Mouse (Mus musculus) megakaryocyte-erythroid progenitor cell, adult 5-6 weeks (primary cell): Measurements from ENCODE around the gene Gm42878. TPM values are rescaled to one million over a fixed set of nuclear protein-coding genes. Genes with fewer than 3 reads are reported as not detected.

Experiments
- ATAC-seq: replicated peaks from 2 replicates; pipeline ENCODE4 v1.8.0; 2016; ENCODE audit warnings: mild to moderate bottlenecking, inconsistent platforms; ENCODE audit not compliant: severe bottlenecking, poor library complexity, low FRiP score, low TSS enrichment
- total RNA-seq, 2 experiments: library from RNA; stranded (forward) in 1 of 2; stranded (reverse) in 1 of 2; fragments of 200-1000, 215-1000 nt in 1 of 2; fragments of >200 nt in 1 of 2; fragmentation: Nextera tagmentation in 1 of 2; gene quantifications; 2 replicates each; pipeline ENCODE4 v1.2.3; 2014 to 2017

The Gm42878 gene
- not detected in 2 replicates for total RNA-seq (2014; fragmentation: Nextera tagmentation)
- total RNA-seq (2017) = not detected in 2 replicates

DNA sequence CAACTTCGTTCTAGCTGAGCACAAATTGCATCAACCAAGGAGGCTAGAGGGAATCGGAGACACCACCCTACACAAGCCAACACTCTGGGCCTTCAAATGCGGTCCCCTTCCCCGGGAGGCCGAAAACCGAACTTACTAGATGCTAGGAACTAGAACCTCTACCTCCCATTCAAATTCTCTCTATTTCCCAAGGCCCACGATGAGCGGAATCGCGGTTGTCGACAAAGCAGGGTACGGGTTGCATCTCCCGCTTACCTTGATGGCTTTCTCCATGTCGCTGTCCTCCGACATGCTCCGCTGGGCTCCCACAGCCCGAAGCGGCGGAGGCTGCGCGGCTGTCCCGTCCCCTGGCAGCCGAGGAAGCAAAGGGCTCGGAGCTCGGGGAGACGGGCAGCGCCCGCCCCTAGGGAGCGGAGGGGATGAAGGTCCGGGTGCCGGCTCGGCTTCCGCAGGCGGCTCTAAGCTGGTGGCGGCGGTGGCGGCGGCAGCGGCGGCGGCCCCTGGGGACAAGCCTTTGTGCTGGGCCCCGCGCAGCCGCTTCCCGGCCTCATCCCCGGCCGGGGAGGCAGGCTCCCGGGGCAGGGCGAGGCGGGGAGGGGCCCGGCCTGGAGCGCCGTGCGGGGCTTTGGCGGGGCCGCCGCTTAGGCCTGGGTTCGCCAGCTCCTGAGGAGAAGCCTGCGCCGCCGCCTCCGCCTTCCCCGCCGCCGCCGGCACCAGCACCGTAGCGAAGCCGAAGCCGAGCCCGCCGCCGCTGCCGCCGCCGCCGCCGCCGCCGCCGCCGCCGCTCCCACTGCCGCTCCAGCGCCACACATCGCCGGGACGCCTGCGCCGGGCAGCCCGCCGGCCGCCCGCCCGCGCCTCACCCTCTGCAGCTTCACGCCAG is at the start of gene Gm42878, which contains the start of gene Adam1a:
Gm42878 (minus strand) TSS at position 573 of the 883 bp plus-strand sequence.
Adam1a (minus strand) TSS at position 573 of the 883 bp plus-strand sequence.
- peak; percentile 21; the same call in 1 of the 2 replicates for ATAC-seq

DNA sequence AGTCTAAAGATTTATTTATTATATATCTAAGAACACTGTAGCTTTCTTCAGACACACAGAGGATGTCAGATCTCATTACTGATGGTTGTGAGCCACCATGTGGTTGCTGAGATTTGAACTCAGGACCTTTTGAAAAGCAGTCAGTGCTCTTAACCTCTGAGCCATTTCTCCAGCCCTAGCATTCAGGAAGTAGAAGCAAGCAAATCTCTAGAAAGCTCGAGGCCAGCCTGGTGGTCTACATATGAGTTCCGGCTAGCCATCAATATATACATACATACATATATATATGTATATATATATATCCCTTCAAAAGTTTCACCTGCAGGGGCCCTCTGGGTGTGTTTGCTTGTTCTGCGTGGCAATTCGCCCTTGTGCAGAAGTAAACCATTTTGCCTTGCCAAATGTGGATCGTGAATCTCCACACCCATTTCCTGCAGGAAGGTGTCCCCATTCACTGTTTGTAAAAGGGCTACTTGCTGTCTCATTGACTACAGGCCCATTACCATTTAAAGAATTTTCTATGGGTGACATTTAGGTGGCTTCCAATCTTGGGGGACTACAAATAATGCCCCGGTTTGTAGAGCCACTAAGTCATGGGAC is 49.5 kb upstream of the Gm42878 start:
- no peak for ATAC-seq

DNA sequence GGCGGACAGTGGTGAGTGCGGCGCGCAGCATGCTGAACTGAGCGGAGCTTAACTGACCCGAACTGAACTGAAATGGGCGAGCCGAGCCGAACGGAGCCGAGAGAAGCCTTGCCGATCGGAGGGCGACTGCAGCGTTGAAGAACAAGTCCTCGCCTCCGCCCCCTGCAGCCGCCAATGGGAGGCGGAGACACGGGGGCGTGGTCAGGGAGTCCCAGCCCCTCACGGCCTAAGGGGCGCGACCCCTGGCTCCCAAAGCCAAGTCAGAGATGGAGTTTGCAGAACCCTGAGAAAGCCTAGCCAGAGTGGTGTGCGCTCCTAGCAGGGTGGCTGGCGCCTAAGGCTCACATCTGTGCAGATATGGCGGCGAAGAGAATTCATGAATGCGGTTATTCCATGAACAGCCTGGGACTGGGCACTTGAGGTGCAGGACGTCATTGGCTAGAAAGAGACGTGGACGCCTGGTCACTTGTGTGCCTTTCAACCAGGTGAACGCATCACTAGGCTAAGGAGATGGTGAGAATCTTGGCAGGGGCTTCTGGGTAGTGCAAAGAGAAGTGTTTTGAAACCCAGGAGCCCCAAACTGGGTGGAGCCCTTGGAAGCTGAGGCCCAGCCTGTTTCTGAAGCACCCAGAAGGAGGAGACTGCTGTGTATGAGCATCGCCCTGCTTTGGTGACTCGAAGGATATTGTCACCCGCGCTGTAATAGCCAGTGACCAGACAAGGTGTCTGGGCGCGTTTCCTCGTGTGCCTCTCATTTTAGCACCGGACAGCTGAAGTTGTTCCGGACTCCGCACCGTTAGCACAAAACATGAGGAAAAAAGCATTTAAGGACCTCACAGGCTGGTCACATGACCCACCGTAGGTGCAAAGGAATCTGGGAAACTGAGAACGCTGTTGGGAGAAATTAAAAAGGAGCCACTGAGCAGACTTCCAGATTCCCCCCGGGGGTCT is 48.4 kb upstream of the Gm42878 start, which contains the start of gene Aldh2:
Aldh2 (minus strand) TSS at position 374 of the 951 bp plus-strand sequence.
- ATAC-seq = peak; percentile 83

DNA sequence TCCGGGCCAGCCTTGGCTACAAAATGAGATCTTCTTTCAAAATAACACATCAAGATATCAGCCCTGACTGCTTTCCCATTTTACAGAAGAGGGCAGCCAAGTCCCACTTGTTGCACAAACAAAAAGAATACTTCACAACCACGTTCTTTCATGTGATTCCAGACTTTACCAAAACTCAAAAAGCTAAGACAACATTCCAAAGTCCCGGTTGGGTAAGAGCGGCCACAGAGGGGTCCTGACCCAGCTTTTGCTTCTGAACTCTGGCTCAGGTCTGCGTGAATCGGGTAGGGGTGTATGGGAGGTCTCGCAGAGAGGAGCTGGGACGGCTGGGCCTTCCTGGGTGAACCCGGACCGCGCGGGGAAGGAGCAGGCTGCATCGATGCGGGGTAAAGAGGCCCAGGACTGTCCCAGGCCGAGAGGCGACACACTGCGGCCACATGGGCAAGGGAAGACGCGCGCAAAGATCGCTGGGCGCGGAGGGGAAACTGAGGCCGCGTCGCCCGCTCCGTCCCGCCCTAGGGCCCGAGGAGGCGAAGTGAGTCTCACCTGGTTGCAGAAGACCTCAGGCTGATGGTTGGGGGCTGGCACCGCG is 47.6 kb upstream of the Gm42878 start:
- no peak for ATAC-seq

DNA sequence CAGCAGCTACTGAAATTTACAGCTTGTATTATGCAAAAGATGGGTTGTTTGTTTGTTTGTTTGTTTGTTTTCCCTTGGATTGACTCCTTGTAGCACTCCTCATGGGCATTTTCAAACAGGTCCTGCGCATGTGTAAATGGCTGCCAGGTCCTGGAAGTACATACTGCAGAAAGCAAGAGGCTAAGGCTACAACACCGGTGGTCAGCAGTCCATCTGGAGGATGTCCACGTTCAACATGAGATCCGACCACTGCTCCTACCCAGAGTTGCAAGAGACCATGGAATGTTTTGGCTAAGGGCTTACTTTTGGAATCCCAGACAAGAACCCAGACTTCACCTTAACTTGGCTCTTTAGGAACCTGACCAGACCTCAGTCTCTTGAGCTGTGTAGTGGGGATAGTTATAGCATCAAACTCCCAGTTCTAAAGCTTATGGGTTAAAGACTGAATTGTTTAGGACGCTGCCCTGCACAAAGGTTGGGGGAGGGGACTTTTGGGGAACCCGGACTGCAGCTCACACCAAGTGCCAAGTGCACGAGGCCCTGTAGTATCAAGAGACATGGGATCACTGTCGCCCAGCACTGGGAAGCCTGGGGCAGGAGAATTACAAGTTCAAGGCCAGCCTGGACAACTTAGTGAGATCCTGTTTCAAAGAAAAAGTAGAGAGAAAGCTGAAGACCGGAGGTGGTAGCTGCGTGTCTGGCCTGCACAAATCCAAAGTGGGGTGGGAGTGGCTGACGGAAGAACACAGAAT is 47.0 kb upstream of the Gm42878 start:
- ATAC-seq = no peak

DNA sequence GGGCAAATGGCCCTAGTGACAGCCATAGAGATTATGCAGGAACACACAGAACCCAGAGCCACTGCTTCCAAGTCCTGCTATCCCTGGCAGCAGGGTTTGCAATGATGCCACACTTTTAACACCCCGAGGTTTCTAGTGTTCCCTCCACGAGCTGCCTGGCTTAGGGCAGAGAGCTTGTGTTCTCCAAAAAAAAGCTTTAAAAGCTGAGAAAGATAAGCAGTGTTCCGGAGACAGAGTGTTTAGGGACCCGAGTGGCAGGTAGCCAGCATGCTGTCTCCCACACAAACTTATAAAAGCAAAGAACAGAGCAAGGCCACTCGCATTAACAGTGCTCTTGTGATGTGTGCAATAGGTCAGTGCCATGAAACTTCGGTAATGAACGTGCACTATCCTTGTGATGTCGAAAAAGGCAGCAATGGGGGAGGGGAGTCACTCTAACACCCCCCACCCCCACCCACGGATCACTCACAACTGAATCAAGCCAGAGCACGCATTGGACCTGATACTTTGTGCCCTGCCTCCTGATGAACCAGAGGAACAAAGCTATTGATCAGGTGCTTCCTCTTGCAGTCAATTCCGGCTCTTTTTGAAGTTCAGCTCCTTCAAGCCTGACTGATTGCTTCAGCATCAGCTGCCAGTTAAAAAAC is 46.3 kb upstream of the Gm42878 start:
- ATAC-seq = no peak

DNA sequence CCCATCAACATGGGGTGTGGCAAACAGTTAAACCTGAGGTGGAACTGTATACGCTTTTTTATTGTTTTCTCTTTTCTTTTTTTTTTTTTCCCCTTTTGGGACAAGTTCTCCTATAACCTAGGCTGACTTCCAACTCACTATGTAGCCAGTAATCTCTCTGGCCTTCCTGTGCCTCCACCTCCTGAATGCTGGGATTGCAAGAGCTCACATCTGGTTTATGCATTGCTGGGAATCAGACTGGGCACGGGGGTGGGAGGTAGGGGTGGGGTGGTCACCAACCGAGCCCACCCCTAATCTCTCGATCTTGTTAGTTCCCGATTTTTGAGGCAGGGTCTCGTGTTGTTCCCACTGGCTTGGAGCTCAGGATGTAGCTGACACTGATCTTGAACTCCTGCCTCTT is 44.6 kb upstream of the Gm42878 start:
- ATAC-seq = no peak

DNA sequence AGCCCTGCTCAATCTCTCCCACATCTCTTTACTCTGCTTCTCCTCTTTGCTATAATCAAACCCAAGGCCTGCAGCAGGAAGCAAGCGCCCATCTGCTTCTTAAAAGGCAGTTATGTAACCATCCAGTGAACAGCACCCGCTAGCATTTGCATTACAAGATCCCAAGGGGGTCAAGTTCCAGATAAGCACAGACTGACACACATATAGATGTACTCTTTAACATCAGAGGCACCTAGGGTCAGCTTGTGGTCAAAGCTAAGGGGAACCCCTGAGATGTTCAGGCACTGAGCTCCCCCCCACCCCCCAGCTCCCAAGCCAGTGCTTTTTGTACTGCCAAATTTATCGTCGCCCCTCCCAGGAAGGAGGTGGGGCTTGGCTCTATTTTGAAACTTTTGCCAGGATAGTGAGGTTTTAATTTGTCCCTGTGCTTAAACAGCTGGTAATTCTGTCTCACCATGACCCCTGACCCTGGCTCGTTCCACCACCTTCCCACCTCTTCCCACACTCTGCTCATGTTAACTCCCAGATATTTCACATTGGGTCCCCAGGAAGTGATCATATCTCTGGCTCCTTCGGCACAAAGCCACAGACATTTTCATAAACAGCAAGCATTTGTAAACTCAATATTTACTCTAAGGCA is 41.2 kb upstream of the Gm42878 start:
- peak; percentile 44 for ATAC-seq

DNA sequence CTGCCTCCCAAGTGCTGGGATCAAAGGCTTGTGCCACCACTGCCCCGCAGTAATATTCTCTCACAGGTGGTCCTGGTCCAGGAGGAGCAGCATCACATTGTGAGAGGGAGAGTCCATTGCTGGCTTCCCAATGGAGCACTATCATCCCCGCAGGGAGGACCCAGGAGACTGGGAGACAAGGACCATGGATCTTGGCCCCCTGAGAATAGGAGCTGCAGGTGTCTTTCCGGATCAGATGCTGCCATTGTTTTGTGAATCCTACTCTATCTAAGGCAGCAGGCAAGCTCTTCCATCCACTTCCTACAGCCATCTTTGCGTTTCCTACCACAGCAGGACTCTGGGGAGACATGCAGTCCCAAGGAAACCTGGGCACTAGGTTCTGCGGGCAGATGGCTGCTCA is 40.4 kb upstream of the Gm42878 start:
- ATAC-seq = no peak

DNA sequence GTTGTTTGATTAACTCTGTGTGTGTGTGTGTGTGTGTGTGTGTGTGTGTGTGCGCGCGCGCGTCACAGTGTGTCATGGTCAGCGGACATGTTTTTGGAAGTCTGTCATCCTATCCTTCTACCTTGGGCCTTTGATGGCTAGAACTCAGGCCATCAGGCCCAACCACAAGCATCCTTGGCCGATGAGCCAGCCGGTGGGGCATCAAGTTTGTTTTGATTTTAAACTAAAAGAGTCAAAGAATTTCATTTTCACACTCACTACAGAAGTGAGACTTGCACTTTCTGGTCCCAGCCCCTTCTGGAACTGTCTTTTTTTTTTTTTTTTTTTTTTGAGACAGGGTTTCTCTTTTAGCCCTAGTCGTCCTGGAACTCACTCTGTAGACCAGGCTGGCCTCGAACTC is 39.7 kb upstream of the Gm42878 start:
- no peak for ATAC-seq

DNA sequence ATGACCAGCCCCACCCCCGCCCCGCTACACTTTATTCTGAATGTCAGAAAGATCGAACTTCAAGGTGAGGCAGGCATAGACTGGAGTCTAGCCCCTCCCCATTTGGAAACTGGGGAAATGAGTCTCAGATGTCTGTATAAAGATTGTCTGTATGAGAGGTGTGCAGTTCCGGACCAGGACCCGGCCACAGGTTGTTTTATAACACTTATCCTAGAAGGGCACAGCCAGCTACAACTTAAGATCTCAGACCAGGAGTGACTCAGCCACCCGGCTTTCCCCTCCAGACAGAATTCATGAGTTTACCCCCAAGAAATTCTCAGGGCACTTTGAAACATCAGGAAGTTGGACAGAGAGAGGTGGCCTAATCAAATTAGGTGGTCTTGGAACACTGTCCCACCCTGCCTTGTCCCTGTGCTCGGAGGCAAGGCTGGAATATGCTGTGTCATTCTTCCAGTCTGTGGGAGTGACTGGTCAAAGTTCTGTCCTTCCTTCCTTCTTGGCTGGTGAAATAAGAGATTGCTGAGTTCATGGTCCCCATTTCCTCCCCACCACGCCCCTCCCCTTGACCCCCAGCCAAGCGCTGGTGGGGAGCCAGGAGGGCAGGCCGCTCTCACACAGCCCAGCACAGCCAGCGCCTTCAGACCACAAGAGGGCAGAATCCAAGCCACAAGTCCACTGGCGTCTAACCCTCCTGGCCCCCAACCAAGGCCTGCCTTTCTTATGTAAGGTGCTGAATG is 38.7 kb upstream of the Gm42878 start:
- peak; percentile 82 for ATAC-seq

DNA sequence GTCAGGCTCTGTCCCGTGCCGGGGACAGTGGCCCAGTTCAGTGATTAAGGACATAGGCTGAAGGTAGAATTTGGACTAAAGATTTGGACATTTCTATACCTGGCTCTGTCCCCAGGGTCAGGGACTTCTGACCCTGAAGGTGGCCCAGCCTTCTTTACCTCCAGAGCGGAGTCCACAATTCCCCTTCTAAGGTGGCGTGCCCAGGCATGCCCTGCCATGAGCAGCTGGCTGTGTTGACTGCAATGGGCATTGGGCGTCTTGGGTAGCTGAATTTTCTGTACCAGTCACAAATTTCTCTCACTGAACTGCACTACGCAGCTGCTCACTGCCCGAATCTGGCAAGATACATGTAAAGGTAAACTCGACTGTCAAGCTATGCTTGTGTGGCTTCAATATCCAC is 36.7 kb upstream of the Gm42878 start:
- ATAC-seq = no peak

DNA sequence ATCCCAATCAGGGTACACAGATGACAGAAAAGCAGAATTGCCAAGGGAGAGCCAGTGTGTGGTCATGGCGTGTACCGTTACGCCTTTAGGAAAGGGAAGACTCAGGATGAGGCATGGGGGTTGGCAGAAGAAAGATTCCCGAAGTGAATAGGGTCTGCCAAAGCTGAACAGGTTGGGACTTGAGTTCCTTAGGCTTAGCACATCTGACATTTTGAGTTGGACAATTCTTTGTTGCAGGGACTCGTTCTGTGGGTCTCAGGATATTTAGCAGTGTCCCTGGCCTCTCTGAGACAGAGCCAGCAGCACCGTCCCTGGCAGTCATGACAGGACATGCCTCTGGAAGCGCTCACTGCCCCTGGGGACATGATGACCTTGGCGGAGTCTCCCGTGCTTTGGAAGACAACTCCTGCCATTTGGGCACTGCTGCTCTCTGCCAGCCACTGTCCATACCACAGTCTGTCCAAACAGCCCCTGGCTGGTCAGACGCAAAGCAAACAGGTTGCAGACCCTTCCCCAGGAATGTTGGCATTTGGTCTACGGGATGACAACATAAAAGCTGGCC is 31.7 kb upstream of the Gm42878 start:
- no peak for ATAC-seq

DNA sequence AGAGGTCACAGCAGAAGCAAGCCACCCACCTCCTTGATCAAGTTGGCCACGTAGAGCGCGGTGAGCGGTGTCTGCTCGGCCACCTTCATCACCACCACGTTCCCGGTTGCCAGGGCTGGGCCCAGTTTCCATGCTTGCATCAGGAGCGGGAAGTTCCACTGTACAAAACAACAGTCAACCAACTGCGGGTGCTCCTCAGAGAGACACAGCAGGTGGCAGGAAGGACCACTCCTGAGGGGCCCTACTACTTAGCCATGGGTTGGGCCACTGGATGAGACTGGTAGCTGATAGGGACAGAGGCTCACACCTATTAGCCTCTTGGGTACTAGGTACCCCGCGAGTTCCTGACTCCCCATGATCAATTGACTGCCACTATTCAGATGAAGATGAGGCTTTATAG is 30.6 kb upstream of the Gm42878 start:
- ATAC-seq = no peak

DNA sequence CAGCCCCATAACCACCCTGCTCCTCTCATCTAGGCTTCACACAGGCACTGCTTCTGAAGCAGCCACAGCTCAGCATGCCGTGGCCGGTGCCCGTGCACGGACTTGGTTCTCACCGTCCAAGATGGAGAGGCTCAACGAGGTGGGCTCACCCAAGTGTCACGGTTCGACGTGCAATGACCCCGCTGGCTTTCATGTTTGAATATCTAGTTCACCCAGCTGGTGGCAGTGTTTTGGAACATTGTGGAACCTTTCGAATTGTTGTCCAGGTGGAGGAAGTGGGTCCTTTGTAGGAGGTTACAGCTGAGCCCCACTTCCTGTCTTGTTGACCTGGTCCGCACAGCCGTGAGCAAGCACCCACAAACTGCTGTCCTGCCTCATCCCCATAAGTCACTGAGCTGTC is 28.9 kb upstream of the Gm42878 start:
- ATAC-seq = no peak

DNA sequence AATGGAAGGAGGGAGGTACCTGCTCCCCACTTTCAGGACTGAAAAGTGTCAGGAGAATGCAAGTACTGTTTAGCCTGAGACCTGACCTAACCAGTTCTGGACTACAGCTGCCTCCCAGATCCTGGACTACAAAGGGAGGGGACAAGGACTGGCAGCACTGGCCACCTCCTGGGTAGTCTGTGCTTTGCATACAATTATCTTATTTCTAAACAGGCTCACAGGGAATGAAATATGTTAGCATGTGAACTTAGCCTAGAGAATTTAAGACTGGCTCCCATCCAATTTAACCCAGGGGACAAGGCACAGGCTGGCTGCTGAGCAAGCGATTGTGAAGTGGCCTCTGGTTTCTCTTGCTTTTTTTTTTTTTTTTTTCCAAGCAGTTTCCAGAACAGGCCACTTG is 25.5 kb upstream of the Gm42878 start:
- no peak for ATAC-seq
